Mouse (Mus musculus) embryonic facial prominence, embryonic 10.5 days (tissue): ENCODE data around the gene Gm20671. TPM values are rescaled to one million over a fixed set of nuclear protein-coding genes. Genes with fewer than 3 reads are reported as not detected.

Experiments
- polyA plus RNA-seq: library from polyadenylated mRNA; unstranded; fragments of >200 nt; fragmentation: Nextera tagmentation; extraction: Ambion mirVana; gene quantifications from 2 replicates; pipeline ENCODE4 v1.2.1, GENCODE M21; 2016

Gm20671 gene
- polyA plus RNA-seq, 1 experiment from 2014 or later = not detected

Other genes with a start within 250 kb of the Gm20671 start
- 29.3 and 30.6 TPM in 2 replicates for gene Yes1, start 215.9 kb downstream of the Gm20671 start, polyA plus RNA-seq
- gene Pisd, start 41.5 kb downstream of the Gm20671 start, polyA plus RNA-seq = 76.0 and 82.2 TPM in 2 replicates
- 17.6 and 19.7 TPM in 2 replicates for gene Prr14l, start 27.1 kb upstream of the Gm20671 start, polyA plus RNA-seq
- gene Depdc5, start 36.6 kb upstream of the Gm20671 start, polyA plus RNA-seq = 38.5 and 39.1 TPM in 2 replicates
- 421 and 423 TPM in 2 replicates for gene Ywhah, start 191.7 kb upstream of the Gm20671 start, polyA plus RNA-seq